Mouse (Mus musculus): ENCODE results near the gene Bcl2l11.

Gene Bcl2l11

DNA sequence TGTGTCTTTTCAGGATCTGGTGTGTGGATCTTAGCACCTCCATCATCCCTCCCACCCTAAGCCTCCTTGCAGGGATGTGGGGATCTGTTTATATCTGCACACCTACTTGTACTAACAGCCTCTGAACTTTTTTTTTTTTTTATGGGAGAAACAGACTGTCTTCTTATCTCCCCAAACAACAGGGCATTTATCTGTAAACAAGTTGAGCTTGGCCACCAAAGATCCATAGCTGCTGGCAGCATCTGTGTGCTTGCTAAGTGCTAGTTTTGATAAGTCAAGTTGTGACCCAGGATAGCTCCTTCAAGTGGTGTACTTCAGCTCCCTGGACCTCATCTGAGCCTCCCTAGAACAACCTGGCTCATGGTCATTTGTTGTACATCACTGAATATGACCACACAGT, 18.2 kb downstream of the Bcl2l11 start:
- no peak for DNase-seq

GRCm38 (mm10) chr2:128145433-128145832, 19.6 kb downstream of the Bcl2l11 start:
- no peak for DNase-seq

- no peak for DNase-seq
These were observed 23.8 kb downstream of the Bcl2l11 start for GRCm38 (mm10) chr2:128149596-128149995.

DNA sequence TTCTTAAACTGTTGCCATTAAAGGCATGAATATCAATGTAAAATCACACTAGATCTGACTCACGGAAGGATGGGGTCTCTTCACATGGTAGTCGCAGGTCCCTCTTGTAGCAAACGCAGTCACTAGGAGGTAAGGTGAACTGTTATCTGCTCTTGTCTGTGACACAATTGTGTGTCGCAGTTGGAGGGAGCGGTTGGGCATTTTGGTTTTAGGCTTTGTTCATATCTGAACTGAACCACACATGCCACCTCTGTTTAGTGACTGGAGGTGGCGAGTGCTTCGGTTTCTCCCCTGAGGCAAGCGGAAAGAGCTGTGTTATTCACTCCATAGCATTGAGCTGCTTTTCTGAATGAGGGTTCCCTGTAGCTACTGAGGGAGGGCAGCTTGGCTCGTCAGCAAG, 26.4 kb downstream of the Bcl2l11 start:
- no peak for DNase-seq

GRCm38 (mm10) chr2:128152845-128153550, 27.2 kb downstream of the Bcl2l11 start:
- peak; percentile 73 to 84 for DNase-seq

DNA sequence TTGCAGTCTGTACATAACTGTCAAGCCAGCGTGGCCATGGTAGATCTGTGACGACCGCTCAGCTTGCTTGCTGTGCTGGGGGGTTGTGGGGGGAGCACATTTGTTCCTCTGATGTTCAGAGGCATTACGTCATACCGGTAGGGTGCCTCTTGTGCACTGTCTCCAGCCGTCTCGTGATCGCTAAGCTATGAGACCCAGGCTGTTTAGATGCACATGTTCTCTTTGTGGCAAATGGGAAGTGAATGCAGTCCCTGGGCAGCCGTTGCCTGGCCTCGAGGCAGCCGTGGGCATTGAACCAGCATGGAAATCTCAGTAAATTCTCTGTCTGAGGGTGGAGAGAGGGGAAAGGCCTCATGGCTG, 27.7 kb downstream of the Bcl2l11 start:
- peak; percentile 39 to 68 for DNase-seq

GRCm38 (mm10) chr2:128155412-128156066, 29.7 kb downstream of the Bcl2l11 start:
- peak; percentile 14 to 46 for DNase-seq

- peak; percentile 27 to 55 for DNase-seq
These were observed 30.2 kb downstream of the Bcl2l11 start for GRCm38 (mm10) chr2:128156067-128156462.

DNA sequence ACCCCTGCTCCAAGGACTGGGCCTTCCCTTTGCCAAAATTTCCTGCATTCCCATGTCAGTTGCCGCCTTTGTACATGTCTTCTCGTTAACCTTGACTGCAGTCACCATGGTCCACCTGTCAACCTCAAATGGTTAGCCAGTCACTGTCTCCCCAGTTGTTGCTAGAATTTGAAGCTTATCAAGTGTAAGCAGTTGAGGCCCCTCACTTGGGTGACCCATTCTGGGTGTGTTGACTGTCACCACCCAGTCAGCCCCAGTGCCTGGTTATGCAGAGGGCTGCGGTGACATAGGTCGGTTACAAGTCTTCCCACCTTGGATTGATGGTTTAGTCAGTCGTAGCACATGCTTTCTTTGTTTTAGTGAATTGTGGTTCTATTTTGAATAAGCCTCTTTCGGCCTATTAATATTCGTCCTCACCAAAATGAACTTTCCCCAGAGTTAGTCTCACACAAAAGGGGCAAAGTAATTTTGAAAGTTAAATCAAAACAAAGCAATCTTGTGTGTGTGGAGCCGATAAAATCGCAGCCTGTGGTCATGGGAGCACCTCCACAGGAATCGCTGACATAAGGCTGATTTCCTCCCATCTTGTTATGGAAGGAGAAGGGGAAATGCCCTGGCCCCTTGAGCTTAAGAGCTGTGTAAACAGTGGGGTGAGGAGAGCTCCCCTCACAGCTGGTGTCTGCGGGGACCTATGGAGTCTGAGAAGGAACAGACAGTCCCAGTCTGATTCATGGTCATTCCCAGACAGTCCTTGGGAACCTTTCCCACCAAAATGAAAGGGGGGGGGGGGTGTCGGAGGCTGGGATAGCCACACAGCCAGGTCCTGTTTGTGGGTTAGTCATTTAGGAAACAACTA, 30.9 kb downstream of the Bcl2l11 start:
- no peak for DNase-seq

DNA sequence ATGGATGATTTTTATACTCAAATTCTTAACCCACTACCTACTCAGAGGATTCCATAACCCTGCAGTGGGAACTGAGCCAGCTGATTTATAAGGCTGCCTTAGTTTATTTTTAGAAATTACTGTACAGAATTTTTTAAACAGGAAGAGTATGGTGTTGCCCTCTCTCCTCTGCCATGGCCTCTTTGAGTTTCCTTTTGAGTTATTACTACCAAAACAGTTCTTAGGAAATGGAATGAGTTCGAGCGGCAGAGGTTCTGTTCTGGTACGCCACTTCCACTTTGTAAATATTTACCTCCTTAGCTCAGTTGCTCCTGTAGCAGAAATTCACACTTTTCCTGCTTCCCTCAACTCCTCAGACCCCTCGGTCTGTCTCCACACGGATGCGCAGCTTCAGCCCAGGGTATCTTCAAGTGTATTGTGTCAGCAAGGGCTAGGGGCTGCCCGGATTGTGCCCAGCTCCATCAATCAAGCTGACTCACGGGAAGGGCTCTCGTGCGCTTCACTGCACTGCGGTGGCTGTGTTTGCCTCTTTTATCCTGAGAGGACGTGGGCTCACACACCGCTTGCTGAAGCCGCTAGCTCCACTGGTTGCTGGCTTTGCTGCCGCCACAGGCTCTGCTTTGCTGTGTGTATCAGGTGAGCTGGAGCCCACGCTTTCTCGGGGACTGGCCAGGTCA, 33.0 kb downstream of the Bcl2l11 start:
- DNase-seq, result no peak

- DNase-seq, result no peak
These were observed 33.8 kb downstream of the Bcl2l11 start for GRCm38 (mm10) chr2:128159619-128160125.

DNA sequence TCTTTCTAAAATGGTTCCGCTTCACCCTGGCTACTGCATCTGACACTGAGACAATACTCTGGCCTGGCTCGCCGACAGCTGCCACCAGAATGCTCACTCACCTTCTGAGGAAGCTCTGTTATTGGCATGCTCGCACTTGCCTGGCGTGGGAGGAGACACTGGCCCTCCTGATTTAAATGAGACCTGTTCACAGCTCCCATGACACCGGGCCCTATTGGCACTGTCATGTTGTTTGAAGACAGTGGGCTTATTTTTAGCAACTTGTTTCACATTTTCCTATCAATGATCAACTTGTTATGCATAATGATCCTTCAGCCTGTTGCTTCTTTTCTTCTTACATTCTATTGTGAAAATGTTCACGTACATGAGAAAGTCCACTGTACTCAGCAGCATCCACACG, 37.3 kb downstream of the Bcl2l11 start:
- DNase-seq, result no peak

- DNase-seq, result no peak
These were observed 41.0 kb downstream of the Bcl2l11 start for GRCm38 (mm10) chr2:128166623-128167423.

DNA sequence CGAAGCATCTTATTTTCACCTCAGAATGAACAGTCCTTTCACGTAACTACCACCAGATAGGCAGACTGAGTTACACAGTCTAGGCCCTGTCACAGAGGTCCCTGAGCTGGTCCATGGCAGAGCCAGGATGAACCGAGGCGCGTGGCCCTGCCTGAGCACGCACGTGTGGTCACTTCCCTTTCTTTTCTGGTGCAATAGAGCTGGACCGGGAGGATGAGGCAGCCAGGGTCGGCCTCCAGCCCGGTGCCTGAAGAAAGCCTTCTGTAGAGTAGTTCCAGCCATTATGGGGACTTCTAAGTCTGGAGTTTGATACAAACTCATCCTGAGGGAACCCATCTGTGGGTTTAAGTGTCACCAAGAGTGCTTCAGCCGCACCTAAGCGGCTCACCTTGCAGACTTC, 42.1 kb downstream of the Bcl2l11 start:
- no peak for DNase-seq

- no peak for DNase-seq
These were observed 43.6 kb downstream of the Bcl2l11 start for GRCm38 (mm10) chr2:128169486-128169885.

DNA sequence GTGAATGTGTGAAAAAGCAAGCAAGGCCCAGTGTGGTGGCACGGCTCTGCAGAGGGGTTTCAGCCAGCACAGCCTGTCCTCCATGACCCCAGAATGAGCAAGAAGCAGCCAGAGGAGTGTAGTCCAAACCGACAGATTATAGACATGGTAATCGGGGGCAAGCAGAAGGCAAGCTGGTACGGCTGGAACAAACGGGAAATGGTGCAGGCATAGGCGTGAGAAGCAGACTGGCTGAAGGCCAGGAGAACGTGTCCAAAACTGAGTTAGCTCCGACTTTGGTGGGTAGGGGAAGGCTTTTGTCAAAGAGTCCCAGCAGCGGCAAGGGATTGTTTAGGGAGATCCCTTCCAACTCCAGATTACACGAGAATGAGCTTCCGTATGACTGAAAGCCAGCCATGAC, 44.1 kb downstream of the Bcl2l11 start:
- DNase-seq, result no peak

- no peak for DNase-seq
These were observed 44.8 kb downstream of the Bcl2l11 start for GRCm38 (mm10) chr2:128170614-128171013.

DNA sequence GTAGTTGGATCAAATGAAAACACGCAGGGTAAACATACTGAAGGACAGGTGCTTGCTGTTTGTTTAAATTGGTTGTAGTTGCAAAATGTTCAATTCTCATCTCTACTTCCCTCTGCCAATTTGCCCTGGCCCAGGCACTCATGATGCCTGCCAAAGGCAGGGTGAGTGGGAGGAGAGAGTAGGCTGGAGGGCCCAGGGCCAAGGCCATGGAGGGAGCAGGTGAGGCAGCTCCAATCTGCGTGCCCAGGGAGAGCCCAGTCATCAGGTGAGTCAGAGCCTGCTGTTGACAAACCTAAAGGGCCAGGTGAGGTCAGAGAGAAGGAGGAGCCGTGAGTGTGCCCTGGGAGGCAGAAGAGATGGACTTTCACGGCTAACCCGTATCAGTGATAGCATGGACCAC, 46.4 kb downstream of the Bcl2l11 start:
- no peak for DNase-seq

DNA sequence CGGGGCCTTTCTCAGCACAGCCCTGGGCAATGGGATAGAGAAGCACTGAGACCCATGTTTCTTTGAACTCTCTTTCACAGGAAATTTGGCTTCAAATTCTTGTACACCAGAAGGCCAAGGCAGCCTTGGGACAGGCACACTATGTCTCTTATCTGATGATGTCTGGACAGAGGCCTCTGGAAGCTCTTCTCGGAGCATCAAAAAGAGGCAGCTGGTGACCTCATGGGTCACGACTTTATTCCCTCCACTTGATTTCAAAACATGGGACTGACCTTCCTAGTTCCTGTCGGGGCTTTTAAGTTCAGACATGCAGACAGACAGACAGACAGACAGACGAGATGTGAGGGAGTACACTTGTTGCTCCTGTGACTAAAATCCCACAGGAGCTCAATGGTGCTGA, 48.3 kb downstream of the Bcl2l11 start:
- DNase-seq, result no peak

DNA sequence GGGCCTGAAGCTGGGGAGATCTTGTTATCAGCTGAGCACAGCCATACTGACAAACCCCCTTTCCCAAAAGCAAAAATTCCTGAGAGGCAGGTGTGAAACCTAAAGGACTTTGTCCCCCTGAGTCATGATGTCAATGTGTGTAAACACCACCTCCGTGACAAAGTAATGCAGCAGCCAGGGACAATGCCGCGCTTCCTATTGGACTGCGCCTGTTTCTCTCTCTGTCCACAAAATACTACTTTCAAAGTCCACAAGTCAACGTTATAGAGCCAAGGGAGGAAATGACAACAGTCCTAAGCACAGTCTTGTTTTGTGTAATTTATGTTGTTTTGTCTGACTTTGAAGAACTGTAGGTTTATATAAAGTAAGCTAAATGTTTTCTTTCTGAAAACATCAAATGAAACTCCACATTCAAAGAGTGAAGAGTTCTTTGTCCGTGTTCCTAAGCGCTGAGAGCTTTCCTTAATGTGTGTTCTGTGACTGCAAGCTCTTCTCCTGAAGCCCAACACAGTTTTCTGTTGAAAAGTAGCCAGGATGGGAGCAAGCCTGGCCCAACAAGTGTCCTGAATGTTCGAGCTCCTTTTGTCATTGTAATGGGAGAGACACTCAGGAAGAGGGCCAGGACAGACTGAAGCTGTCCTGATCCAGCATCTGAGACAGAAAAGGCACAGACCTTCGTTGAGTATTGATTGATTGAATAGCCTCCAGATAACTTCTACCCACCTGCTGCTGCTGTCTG, 48.9 kb downstream of the Bcl2l11 start:
- DNase-seq, result no peak

GRCm38 (mm10) chr2:128175625-128176024, 49.8 kb downstream of the Bcl2l11 start:
- DNase-seq, result no peak

Measured in thymus, adult 18-20 months (tissue).